In the genomic region with DNA sequence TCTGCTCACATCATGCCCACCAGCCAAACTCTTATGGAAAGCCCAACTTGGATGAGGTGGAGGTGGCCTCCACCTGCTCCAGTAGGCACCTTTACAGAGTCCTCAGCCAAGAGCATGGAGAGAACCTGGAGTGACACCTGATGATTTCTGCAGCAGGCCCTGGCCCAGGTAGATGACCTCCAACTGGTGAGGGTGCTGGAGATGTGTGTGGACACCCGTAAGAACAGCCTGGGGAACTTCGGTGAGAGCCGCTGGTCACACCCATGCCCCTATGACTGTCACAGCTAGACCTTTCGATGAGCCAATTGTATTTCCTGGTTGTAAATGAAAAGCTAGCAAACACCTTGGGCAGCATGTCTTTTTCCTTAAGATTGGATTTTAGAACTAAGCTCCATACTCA, we compare ENCODE assay signal across 23 mouse cellular contexts. TPM values are rescaled to one million over a fixed set of nuclear protein-coding genes. Genes with fewer than 3 reads are reported as not detected.
"Had no signal": no experiment of that assay in that cellular context is flagged by ENCODE, and none has a peak within 500 bp of the region (broad histone marks: within the 10 kb centered on the region; RNA-seq: fewer than 3 reads in every experiment).

No protein-coding gene starts in this region.

- H3K4me2 ChIP-seq: limb, embryonic 13.5 days; lung, embryonic 14.5 days; midbrain, embryonic 13.5 days had no signal

- H3K4me3 ChIP-seq: layer of hippocampus, adult 2 months; limb, embryonic 10.5 days; limb, embryonic 13.5 days; midbrain, embryonic 13.5 days had no signal

- H3K27ac ChIP-seq: kidney, postnatal 0 days; layer of hippocampus, adult 2 months; limb, embryonic 10.5 days; limb, embryonic 13.5 days; macrophage; midbrain, embryonic 13.5 days; stomach, postnatal 0 days had no signal

- ATAC-seq: intestine, postnatal 0 days; lung, postnatal 0 days; midbrain, embryonic 13.5 days had no signal

- H3K36me3 ChIP-seq: midbrain, embryonic 13.5 days had no signal

- H3K27me3 ChIP-seq: limb, embryonic 13.5 days; midbrain, embryonic 13.5 days had no signal

- DNase-seq: kidney, adult 2 months; kidney, postnatal 25 days; layer of hippocampus, adult 9-11 months; lung, embryonic 14.5 days; right cerebral cortex, adult 18-20 months; right cerebral cortex, postnatal 14 days; right cerebral cortex, postnatal 4 days; thymus, adult 2 months; thymus, postnatal 14 days; thymus, postnatal 4 days had no signal

- H3K9me3 ChIP-seq: limb, embryonic 10.5 days; limb, embryonic 13.5 days; midbrain, embryonic 13.5 days had no signal

- H3K9ac ChIP-seq: limb, embryonic 13.5 days; lung, embryonic 14.5 days; midbrain, embryonic 13.5 days had no signal

RNA-seq across cellular contexts. Expression of a gene that starts 15.8 kb away (rescaled TPM):
- total RNA-seq: layer of hippocampus, adult 2 months; layer of hippocampus, postnatal 25 days; left cerebral cortex, adult 18-20 months; left cerebral cortex, postnatal 25 days; midbrain, postnatal 0 days had no signal
- polyA plus RNA-seq: macrophage had no signal
